In genomic region chr6:95587108-95587796, GRCm38 (mm10) we compare ENCODE assay signal across 30 mouse cellular contexts.
A peak's percentile ranks its signal among the peaks of the same experiment; 100 is the strongest.
DNase-seq lines count a peak whose midpoint lies in the region; ATAC-seq and TF ChIP-seq lines count a peak whose summit lies in the region.
"Had no signal": no experiment of that assay in that cellular context is flagged by ENCODE, and none has a peak within 500 bp of the region (broad histone marks: within the 10 kb centered on the region; RNA-seq: fewer than 3 reads in every experiment).

No protein-coding gene starts in this region.

- no peak overlapping the region for H3K4me2 ChIP-seq in midbrain, embryonic 14.5 days (ENCODE audit: low read length)
- H3K4me2 ChIP-seq in midbrain, embryonic 11.5 days, result no peak overlapping the region
- H3K4me2 ChIP-seq in forebrain, embryonic 16.5 days (ENCODE audit: low read length), result no peak overlapping the region
- H3K4me2 ChIP-seq in stomach, postnatal 0 days (replicated peaks; ENCODE audit: low read depth), result no peak overlapping the region
- H3K4me2 ChIP-seq: embryonic facial prominence, embryonic 15.5 days; heart, embryonic 13.5 days; hindbrain, embryonic 15.5 days; kidney, embryonic 15.5 days; limb, embryonic 12.5 days; liver, embryonic 15.5 days; lung, embryonic 14.5 days had no signal

- no peak for TF ChIP-seq EP300 in heart, adult 2 months (IDR thresholded peaks at IDR 0.05; ENCODE audit: insufficient read depth, low read depth, low read length)
- TF ChIP-seq EP300 in stomach, postnatal 0 days (optimal IDR thresholded peaks at IDR 0.05), result no peak

- ATAC-seq in midbrain, embryonic 14.5 days (ENCODE audit: low FRiP score, low TSS enrichment), result no peak
- ATAC-seq in midbrain, embryonic 11.5 days (ENCODE audit: low FRiP score), result no peak
- ATAC-seq in forebrain, embryonic 16.5 days, result peak; percentile 78
- no peak for ATAC-seq in stomach, postnatal 0 days (ENCODE audit: low FRiP score, low TSS enrichment)

- no peak for TF ChIP-seq POLR2A in heart, adult 2 months (IDR thresholded peaks at IDR 0.05; ENCODE audit: insufficient read depth, low read depth, low read length)

- no peaks in the 10 kb centered on the region for H3K9me3 ChIP-seq in midbrain, embryonic 14.5 days (ENCODE audit: control insufficient read depth, low read length)
- H3K9me3 ChIP-seq in midbrain, embryonic 11.5 days (ENCODE audit: control insufficient read depth, low read length), result no peaks in the 10 kb centered on the region
- no peaks in the 10 kb centered on the region for H3K9me3 ChIP-seq in forebrain, embryonic 16.5 days (ENCODE audit: control insufficient read depth, low read length)
- H3K9me3 ChIP-seq in stomach, postnatal 0 days (ENCODE audit: control insufficient read depth, low read length), result no peaks in the 10 kb centered on the region
- H3K9me3 ChIP-seq: embryonic facial prominence, embryonic 10.5 days; embryonic facial prominence, embryonic 15.5 days; hindbrain, embryonic 15.5 days; limb, embryonic 12.5 days; liver, embryonic 15.5 days had no signal

- H3K9ac ChIP-seq in heart, adult 2 months (ENCODE audit: low read depth, low read length), result no peak overlapping the region
- no peak overlapping the region for H3K9ac ChIP-seq in midbrain, embryonic 14.5 days (replicated peaks; ENCODE audit: low read length)
- H3K9ac ChIP-seq in midbrain, embryonic 11.5 days (ENCODE audit: low read length), result no peak overlapping the region
- H3K9ac ChIP-seq in forebrain, embryonic 16.5 days (replicated peaks; ENCODE audit: low read depth, low read length), result no peak overlapping the region
- H3K9ac ChIP-seq in stomach, postnatal 0 days (ENCODE audit: low read length), result no peak overlapping the region
- H3K9ac ChIP-seq: embryonic facial prominence, embryonic 15.5 days; heart, embryonic 13.5 days; hindbrain, embryonic 15.5 days; kidney, embryonic 15.5 days; limb, embryonic 12.5 days; liver, embryonic 15.5 days; lung, embryonic 14.5 days had no signal

- 83% methylated on average over 6 of the region's 6 CpGs for WGBS in heart, adult 2 months
- 78% methylated on average over 6 of the region's 6 CpGs for WGBS in midbrain, embryonic 14.5 days
- 89% methylated on average over 6 of the region's 6 CpGs for WGBS in midbrain, embryonic 11.5 days
- WGBS in forebrain, embryonic 16.5 days, result 35% methylated on average over 6 of the region's 6 CpGs
- 78% methylated on average over 6 of the region's 6 CpGs for WGBS in stomach, postnatal 0 days

- no peaks in the 10 kb centered on the region for H3K79me2 ChIP-seq in heart, adult 2 months (replicated peaks; ENCODE audit: control insufficient read depth, insufficient read depth, low read length)

- H3K27me3 ChIP-seq in heart, adult 2 months (ENCODE audit: control insufficient read depth, insufficient read depth, low read length), result no peaks in the 10 kb centered on the region
- no peaks in the 10 kb centered on the region for H3K27me3 ChIP-seq in midbrain, embryonic 14.5 days (ENCODE audit: control insufficient read depth, insufficient read depth, low read length)
- H3K27me3 ChIP-seq in midbrain, embryonic 11.5 days (ENCODE audit: control insufficient read depth, insufficient read depth, low read length), result no peaks in the 10 kb centered on the region
- H3K27me3 ChIP-seq in forebrain, embryonic 16.5 days (replicated peaks; ENCODE audit: control insufficient read depth, insufficient read depth, low read length), result no peaks in the 10 kb centered on the region
- no peaks in the 10 kb centered on the region for H3K27me3 ChIP-seq in stomach, postnatal 0 days (ENCODE audit: control insufficient read depth, insufficient read depth, low read length)
- H3K27me3 ChIP-seq: CH12.LX; embryonic facial prominence, embryonic 15.5 days; heart, embryonic 13.5 days; hindbrain, embryonic 15.5 days; kidney, embryonic 15.5 days; limb, embryonic 12.5 days; liver, embryonic 15.5 days had no signal

- peak; percentile 73 to 78 for DNase-seq in cerebellum, postnatal 10 days
- no peak for DNase-seq in cerebellum, adult 9-10 months
- DNase-seq in heart, adult 11 months, result peak; percentile 23
- DNase-seq in heart, adult 2 months, result no peak
- DNase-seq in midbrain, embryonic 14.5 days, result peak; percentile 21
- no peak for DNase-seq in midbrain, embryonic 11.5 days (ENCODE audit: low spot score, missing footprints)
- no peak for DNase-seq in stomach, postnatal 0 days (ENCODE audit: low spot score)
- DNase-seq: adrenal gland, adult 8-10 months; cerebellum, adult 11 months; cerebellum, adult 9-11 months; gastrocnemius, adult 2 months; gastrocnemius, postnatal 36 days; heart, postnatal 10 days; kidney, adult 18-20 months; kidney, postnatal 25 days; lung, embryonic 14.5 days; lung, postnatal 14 days; right cerebral cortex, postnatal 25 days; spleen, adult 18-20 months; thymus, adult 2 months; thymus, postnatal 4 days had no signal

- H3K4me1 ChIP-seq in heart, adult 2 months (ENCODE audit: control insufficient read depth, insufficient read depth, low read length), result no peaks in the 10 kb centered on the region
- no peaks in the 10 kb centered on the region for H3K4me1 ChIP-seq in midbrain, embryonic 14.5 days (ENCODE audit: control insufficient read depth, insufficient read depth, low read length)
- H3K4me1 ChIP-seq in midbrain, embryonic 11.5 days (ENCODE audit: control insufficient read depth, insufficient read depth, low read length), result no peaks in the 10 kb centered on the region
- peaks cover 7% of the 10 kb centered on the region for H3K4me1 ChIP-seq in forebrain, embryonic 16.5 days (replicated peaks; ENCODE audit: control insufficient read depth, insufficient read depth, low read length)
- H3K4me1 ChIP-seq in stomach, postnatal 0 days (replicated peaks; ENCODE audit: control insufficient read depth, insufficient read depth), result no peaks in the 10 kb centered on the region
- H3K4me1 ChIP-seq: embryonic facial prominence, embryonic 15.5 days; heart, embryonic 13.5 days; hindbrain, embryonic 15.5 days; kidney, embryonic 15.5 days; limb, embryonic 12.5 days; liver, embryonic 15.5 days had no signal

- no peak overlapping the region for H3K4me3 ChIP-seq in heart, adult 2 months
- no peak overlapping the region for H3K4me3 ChIP-seq in midbrain, embryonic 14.5 days (replicated peaks; ENCODE audit: low read depth, low read length)
- H3K4me3 ChIP-seq in midbrain, embryonic 11.5 days (ENCODE audit: low read depth, low read length), result no peak overlapping the region
- H3K4me3 ChIP-seq in forebrain, embryonic 16.5 days (replicated peaks; ENCODE audit: low read length), result no peak overlapping the region
- H3K4me3 ChIP-seq in stomach, postnatal 0 days (ENCODE audit: low read depth, low read length), result no peak overlapping the region
- H3K4me3 ChIP-seq: embryonic facial prominence, embryonic 10.5 days; embryonic facial prominence, embryonic 15.5 days; gastrocnemius, adult 2 months; heart, embryonic 13.5 days; hindbrain, embryonic 15.5 days; kidney, embryonic 15.5 days; limb, embryonic 12.5 days; liver, embryonic 15.5 days had no signal

- TF ChIP-seq CTCF in heart, adult 2 months (IDR thresholded peaks at IDR 0.05), result no peak
- TF ChIP-seq CTCF in stomach, postnatal 0 days (IDR thresholded peaks at IDR 0.05; ENCODE audit: low read depth), result no peak

- H3K36me3 ChIP-seq in heart, adult 2 months (ENCODE audit: control insufficient read depth, insufficient read depth, low read length), result no peaks in the 10 kb centered on the region; the same call in 1 of the 2 replicates
- no peaks in the 10 kb centered on the region for H3K36me3 ChIP-seq in midbrain, embryonic 14.5 days (ENCODE audit: control insufficient read depth, insufficient read depth, low read length)
- H3K36me3 ChIP-seq in midbrain, embryonic 11.5 days (ENCODE audit: control insufficient read depth, insufficient read depth, low read length), result no peaks in the 10 kb centered on the region
- H3K36me3 ChIP-seq in forebrain, embryonic 16.5 days (ENCODE audit: control insufficient read depth, insufficient read depth), result no peaks in the 10 kb centered on the region
- H3K36me3 ChIP-seq in stomach, postnatal 0 days (ENCODE audit: control insufficient read depth, insufficient read depth, low read length), result no peaks in the 10 kb centered on the region
- H3K36me3 ChIP-seq: embryonic facial prominence, embryonic 15.5 days; hindbrain, embryonic 15.5 days had no signal

- H3K27ac ChIP-seq in heart, adult 2 months, result no peak overlapping the region
- no peak overlapping the region for H3K27ac ChIP-seq in midbrain, embryonic 14.5 days (replicated peaks; ENCODE audit: low read depth, low read length)
- no peak overlapping the region for H3K27ac ChIP-seq in midbrain, embryonic 11.5 days (ENCODE audit: low read depth, low read length)
- H3K27ac ChIP-seq in forebrain, embryonic 16.5 days (ENCODE audit: low read length), result no peak overlapping the region
- H3K27ac ChIP-seq in stomach, postnatal 0 days (replicated peaks), result no peak overlapping the region
- H3K27ac ChIP-seq: embryonic facial prominence, embryonic 10.5 days; embryonic facial prominence, embryonic 15.5 days; gastrocnemius, adult 2 months; heart, embryonic 13.5 days; hindbrain, embryonic 15.5 days; kidney, embryonic 15.5 days; limb, embryonic 12.5 days; liver, embryonic 15.5 days had no signal

- intact Hi-C loops in heart, adult 2 months (cut with DNase I), result no loop called here

Comparison
In these comparisons a context has a peak if more than half of its experiments do, and no peak if none do; other contexts are left out.
1. DNase-seq: peak in cerebellum, postnatal 10 days (2 of 2), heart, adult 11 months (single experiment) and midbrain, embryonic 14.5 days (single experiment); none in cerebellum, adult 9-10 months (single experiment), heart, adult 2 months (0 of 2), midbrain, embryonic 11.5 days (single experiment) and stomach, postnatal 0 days (single experiment).